Mouse (Mus musculus) spleen, postnatal 14 days (tissue): ENCODE measurements around the gene Sync.
A peak's percentile ranks its signal among the peaks of the same experiment; 100 is the strongest.

ENCODE experiments used
- DNase-seq, 2 experiments: peaks; one replicate each; pipeline ENCODE4 v3.0.0; 2021 to 2022; ENCODE audit warnings: low spot score in 2 of 2

The Sync gene

DNA sequence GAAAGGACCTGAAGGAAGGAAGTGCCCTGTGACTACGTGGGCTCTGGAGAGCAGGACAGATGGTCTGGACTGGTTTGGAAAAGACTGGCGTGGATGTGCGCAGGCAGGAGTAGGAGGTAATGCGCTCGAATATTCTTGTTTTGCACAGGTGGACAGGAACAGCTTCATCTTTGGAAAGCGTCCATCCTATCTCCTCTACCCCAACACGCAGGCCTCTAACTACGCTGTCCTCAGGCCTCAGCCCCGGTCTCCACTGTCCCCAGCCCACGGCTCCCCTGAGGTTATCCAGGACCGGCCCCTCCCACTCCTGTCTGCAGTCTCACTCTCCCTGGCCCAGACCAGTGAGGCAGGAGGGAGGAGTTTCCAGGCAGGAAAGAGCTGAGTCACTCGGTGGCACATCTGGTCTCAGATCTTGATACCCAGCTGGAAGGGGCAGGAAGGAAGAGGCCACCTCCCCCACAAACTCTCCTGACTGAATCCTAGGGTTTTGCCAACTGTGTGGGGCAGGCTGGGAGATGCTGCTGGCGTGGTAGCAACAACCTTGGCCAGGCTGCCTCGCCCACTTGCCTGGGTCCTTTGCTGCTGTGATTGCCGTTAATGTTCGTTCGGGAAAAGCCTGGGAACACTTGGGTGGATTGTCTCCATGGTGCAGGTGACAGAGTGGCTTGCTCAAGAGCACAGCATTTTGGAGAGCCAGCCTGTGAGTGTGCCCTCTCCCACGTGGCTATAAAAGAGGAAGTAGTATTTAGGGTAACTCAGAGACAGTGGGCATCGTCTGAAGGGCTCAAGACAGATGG is 24.0 kb upstream of the Sync start:
- no peak for DNase-seq

- DNase-seq, result no peak
Measured at GRCm38 (mm10) chr4:129266191-129266590, 21.2 kb upstream of the Sync start.

DNA sequence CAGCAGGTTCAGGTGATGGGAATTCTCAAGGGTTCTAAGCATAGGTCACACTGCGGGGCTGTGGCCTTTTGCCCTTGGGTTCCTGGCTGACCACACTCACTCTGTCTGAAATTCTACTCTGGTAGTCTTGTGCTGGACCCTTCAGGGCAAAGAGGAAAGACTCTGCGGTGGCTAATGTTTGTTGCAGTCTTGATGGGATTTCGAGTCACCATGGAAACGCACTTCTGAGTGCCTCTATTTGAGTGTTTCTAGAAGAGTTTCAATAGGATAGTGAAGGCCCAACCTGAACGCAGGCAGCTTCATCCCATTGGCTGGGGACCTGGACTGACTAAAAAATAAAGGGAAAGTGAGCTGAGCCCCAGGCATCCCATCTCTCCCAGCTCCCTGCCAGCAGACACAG is 20.6 kb upstream of the Sync start:
- DNase-seq, result no peak

DNA sequence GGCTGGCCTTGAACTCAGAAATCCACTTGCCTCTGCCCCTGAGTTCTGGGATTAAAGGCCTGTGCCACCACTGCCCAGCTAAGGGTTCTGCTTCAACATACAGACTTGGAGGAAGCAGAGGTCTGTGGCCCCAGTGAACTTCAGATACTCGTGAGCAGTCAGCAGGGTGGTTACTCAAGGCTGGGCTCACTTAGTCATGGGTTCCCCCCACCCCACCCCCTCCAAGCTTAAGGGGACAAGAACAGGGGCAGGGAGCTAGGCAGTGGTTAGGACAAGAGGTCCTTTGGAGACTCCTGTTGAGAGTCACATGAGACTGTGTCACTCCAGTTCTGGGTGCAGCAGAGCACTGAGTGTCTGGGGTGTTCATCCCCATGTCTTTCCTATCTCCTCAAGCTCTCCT is 18.7 kb upstream of the Sync start:
- no peak for DNase-seq

DNA sequence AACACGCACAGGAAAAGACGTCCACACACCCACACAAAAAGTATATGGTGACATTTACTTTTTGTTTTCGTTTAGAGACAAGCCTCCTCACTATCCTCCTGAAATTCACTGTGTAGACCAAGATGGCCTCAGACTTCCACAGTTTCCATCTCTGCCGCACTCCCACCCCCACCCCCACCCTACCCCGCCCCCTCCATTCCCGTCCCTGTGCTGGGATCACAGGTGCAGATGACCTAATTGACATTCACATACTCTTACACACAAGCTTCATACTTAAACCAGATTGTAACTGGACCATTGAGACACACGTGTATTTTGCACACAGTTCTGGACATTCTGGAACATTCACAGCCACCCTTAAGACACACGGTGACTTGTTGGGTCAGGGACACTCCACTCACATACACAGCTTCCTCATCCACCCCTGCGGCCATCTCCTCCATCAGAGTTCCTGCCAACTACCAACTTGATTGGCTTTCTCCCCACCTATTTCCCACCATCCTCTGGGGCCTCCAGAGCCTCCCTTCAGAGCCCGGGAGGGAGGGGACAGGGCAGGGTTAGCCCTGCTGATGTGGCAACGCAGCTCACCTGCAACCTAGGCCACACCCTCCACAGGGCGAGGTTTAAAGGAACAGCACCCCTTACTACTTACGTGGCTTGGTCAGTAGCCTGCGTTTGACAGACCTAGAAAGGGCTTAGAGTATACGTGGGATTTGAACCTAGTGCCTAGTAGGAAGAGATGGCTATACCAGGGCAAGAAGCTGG is 15.2 kb upstream of the Sync start:
- DNase-seq, result no peak

DNA sequence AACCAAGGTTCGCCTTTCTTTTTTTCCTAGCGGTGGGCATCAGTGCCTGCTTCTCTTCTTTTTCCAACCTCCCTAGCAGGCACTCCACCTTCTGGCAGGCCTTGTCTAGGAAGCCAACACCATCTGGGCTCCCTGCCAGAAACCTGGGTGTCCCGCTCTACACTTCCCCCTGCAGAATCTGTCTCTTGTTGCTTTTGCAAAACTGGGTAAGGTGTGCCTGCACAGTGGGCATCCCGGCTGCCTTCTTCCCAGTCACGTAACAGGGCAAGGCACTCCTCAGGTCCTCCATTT is 14.7 kb upstream of the Sync start:
- no peak for DNase-seq

GRCm38 (mm10) chr4:129276453-129276865 is 11.0 kb upstream of the Sync start:
- DNase-seq, result peak; percentile 85 to 93

GRCm38 (mm10) chr4:129282786-129283185 is 4.6 kb upstream of the Sync start:
- DNase-seq, result no peak

GRCm38 (mm10) chr4:129283226-129283625 is 4.2 kb upstream of the Sync start:
- DNase-seq, result no peak

DNA sequence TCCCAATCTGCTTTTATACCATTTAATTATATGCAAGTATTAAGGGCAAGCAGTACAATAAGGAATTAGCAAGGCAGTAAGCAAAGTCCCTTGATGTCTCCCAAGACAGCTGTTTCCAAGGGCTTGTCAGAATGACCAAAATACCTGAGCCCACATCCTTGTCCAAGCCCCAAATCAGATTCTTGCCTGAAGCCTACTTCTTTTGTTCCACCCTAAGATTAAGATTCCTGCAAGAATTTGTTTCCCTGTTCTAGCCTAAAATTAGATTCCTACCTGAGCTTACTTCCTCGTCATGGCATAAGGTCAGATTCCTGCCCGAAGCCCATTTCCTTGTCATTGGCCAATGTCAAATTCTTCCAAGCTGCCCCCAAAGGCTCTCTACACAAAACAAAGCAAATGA is 2.7 kb upstream of the Sync start:
- DNase-seq, result no peak

DNA sequence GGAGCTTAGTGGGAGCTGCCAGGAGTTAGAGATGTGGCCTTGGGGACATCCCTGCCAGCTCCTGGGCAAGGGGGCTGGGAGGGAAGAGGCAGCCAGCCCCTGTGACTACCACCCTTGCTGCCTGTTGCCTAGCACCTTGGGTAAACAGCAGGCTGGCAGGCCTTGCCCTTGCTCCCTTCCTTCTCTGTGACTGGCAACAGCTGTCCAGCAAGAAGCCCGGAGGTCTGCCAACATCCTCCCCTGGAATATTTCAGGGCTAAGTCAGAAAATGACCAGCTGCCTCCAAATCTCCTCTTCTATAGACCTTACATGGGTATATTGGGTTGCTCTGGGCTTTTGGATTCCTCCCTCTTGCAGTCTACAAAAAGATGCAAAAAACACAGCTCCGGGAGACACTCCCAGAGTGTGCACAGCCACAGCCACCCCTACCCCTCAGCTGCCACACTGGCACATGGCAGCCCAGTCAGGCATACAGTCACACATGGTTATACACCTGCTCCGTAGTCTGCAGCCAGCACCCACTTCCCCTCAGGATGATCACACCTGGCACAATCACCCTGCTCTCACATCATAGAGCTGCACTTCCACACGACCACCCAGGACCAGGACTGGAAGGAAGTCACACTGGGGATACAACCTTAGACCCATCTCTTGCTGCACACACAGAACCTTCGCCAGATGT is 1.3 kb upstream of the Sync start:
- no peak for DNase-seq

- DNase-seq, result no peak
Measured at GRCm38 (mm10) chr4:129286683-129287471, 540 bp upstream of the Sync start.

GRCm38 (mm10) chr4:129288067-129288466 is 650 bp downstream of the Sync start:
- DNase-seq, result no peak

DNA sequence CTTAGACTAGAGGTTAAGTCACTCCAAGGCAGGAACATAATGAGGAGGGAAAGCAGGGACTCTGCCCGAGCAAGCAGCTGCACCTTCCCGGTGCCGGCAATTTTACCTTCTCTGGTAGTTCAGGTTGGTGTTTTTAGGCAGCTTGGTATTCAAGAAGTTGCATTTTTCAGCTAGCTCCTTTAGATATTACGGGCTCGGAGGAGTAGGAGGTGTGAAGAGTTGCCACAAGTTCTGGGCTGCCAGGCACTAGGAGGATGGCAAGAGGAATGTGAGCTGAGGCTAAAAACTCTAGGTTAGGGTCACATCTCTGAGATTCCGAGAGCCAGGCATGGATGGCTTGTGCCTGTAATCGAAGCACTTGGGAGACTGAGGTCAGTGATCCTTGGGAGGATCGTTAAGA is 2.3 kb downstream of the Sync start:
- DNase-seq, result no peak

GRCm38 (mm10) chr4:129292831-129293230 is 5.4 kb downstream of the Sync start:
- no peak for DNase-seq

DNA sequence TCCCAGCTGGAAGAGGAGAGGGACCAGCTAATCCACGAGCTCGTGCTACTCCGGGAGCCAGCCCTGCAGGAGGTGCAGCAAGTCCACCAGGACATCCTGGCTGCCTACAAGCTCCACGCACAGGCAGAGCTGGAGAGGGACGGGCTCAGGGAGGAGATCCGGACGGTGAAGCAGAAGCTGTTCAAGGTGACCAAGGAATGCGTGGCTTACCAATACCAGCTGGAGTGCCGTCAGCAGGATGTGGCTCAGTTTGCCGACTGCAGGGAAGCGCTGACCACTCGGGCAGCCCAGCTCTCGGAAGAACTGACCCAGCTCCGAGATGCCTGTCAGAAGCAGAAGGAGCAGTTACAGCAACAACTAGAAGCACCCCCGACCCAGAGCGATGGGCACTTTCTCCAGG is 6.3 kb downstream of the Sync start:
- DNase-seq, result no peak

- DNase-seq, result no peak
Measured at GRCm38 (mm10) chr4:129295188-129295587, 7.8 kb downstream of the Sync start.

DNA sequence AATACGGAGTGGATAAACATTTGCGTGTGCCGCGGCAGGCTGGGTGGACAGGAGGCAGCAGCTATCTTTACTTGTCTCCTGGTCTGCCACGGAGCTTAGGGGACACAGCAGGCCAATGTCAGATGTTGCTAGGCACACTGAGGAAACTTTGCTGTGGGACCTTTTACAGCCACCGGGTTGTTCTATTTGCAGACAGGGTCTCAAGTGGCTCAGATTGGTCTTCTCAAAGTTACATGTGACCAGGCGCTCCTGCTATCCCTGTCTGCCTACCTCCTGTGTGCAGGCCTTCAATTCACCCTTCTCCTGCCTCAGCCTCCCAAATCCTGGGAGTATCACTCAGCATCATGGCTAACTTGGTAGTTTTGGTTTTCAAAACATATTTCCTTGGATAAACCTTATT is 8.6 kb downstream of the Sync start:
- no peak for DNase-seq

DNA sequence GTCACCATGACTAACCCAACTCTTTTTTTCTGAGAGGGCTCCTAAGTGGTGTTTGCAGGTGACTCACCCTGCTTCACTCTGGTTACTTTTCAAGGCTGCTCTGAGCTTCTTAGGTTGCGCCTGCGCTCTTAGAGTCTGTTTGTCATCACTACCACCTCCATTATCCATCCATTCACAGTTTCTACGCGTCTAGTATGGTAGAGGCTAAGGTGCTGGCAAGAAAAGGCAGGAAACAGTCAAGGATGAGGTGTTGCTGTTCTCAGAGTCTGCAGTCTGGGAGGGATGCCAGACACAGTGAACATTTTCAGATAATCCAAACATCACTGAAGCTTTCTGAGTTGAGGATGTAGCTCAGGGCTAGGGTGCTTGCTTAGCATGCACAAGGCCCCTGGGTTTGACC is 10.3 kb downstream of the Sync start:
- DNase-seq, result no peak

DNA sequence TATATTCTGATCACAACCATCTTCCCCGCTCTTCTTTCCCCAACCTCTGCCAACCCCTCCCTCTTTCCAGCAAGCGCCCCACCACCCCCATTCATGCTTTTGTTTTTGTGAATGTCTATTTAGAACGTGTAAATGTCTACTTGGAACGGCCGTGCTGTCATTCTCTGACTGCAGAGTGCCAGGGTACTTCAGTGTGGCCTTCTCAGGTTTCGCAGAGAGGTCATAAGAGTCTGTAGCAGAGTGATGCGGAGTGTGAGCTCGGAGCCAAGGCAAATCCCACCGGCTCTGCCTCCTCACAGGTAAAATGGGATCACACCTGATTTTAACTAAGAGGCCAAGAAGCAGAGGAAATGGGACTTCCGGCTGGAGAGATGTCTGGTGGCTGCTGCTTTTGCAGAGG is 11.7 kb downstream of the Sync start:
- no peak for DNase-seq

DNA sequence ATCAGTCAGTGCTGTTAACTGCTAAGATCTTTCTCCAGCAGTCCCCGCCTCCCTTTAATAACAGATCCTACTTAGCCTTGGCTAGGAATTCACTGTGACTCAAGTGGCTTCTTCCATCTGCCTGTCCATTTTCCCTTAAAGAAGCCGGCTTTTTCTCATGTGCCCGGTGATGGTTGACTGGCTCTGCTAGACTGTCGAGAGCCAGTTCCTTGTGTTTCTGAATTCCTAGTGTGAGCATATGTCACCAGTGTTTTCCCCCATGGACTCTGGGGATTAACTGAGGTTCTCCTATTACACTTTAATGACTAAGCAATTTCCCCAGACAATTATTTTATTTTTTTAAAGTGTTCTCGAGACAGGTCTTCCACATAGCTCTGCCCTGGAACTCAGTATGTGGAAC is 16.0 kb downstream of the Sync start:
- no peak for DNase-seq

DNA sequence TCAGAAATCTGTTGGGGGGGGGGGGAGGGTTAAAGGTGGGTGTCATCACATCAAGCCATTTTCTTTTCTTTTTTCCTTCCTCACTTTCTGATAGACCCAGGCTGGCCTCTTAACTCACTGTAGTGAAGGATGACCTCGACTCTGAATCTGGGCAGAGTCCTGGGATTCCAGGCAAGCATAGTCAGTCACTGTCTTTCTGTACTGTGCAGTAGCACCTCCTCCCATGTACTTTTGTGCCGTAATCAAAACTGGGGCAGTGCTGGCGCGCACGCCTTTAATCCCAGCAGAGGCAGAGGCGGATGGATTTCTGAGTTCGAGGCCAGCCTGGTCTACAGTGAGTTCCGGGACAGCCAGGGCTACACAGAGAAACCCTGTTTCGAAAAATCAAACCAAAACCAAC is 16.4 kb downstream of the Sync start:
- no peak for DNase-seq
